34 mouse cellular contexts compared by ENCODE assay signal in the genomic region with DNA sequence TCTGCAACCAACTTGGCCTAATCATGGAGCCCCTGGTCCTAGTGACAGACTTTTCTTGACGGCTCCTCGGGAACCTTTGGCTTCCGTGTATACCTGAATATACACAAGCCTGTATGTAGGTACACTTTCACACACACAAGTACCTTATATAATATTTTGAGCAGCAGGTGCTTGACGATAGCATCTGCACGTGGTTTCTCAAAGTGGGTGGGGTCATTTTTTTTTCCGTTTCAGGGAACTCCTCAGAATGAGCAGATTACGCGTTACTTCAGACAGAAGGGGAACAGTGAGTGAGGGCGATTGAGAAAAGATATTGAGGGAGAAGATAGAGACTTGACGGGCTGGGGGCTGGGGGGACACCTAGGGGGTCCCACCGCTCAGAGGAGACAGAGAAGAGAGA. TPM values are rescaled to one million over a fixed set of nuclear protein-coding genes. Genes with fewer than 3 reads are reported as not detected.
A peak's percentile ranks its signal among the peaks of the same experiment; 100 is the strongest.
DNase-seq lines count a peak whose midpoint lies in the region; ATAC-seq lines count a peak whose summit lies in the region.
"Had no signal": no experiment of that assay in that cellular context is flagged by ENCODE, and none has a peak within 500 bp of the region (broad histone marks: within the 10 kb centered on the region; RNA-seq: fewer than 3 reads in every experiment).

No protein-coding gene starts in this region.

- H3K36me3 ChIP-seq in liver, embryonic 12.5 days: peaks cover 32% of the 10 kb centered on the region
- H3K36me3 ChIP-seq: G1E had no signal

- H3K4me3 ChIP-seq in liver, embryonic 12.5 days: no peak overlapping the region
- H3K4me3 ChIP-seq: erythroblast, embryonic 14.5 days; hindbrain, embryonic 12.5 days; midbrain, embryonic 15.5 days had no signal

- H3K27ac ChIP-seq in liver, embryonic 12.5 days: no peak overlapping the region
- H3K27ac ChIP-seq: hindbrain, embryonic 12.5 days; hindbrain, postnatal 0 days; kidney, postnatal 0 days; midbrain, embryonic 15.5 days had no signal

- DNase-seq in liver: no peak
- peak; percentile 61 for DNase-seq in CD4-positive helper T cell, adult 2 months (ENCODE audit: low read depth, low spot score)
- peak; percentile 14 for DNase-seq in T-cell, adult 2 months (ENCODE audit: low spot score)
- no peak for DNase-seq in layer of hippocampus, postnatal 10 days (ENCODE audit: low spot score in 2 of 2)
- DNase-seq in embryo, embryonic 10.5 days (ENCODE audit: low spot score): no peak
- DNase-seq: adrenal gland, adult 2 months; adrenal gland, postnatal 36 days; cerebellum, adult 18-20 months; cerebellum, postnatal 10 days; heart, postnatal 14 days; kidney, adult 8-10 months; kidney, postnatal 4 days; layer of hippocampus, postnatal 36 days; left cerebral cortex, postnatal 4 days; lung, adult 18-20 months; lung, postnatal 4 days had no signal

- WGBS in liver, embryonic 12.5 days (ENCODE audit: insufficient replicate concordance): 48% methylated on average over 11 of the region's 11 CpGs

- H3K9ac ChIP-seq in liver, embryonic 12.5 days: no peak overlapping the region
- H3K9ac ChIP-seq: hindbrain, embryonic 12.5 days; midbrain, embryonic 15.5 days had no signal

- ATAC-seq in liver, embryonic 12.5 days: no peak
- peak; percentile 20; the same call in 1 of the 2 replicates for ATAC-seq in megakaryocyte progenitor cell, adult 5-6 weeks (replicated peaks; ENCODE audit: poor library complexity)
- ATAC-seq: forebrain, embryonic 16.5 days; hindbrain, postnatal 0 days; lung, postnatal 0 days; midbrain, embryonic 15.5 days; Patski had no signal

- no peaks in the 10 kb centered on the region for H3K9me3 ChIP-seq in liver, embryonic 12.5 days (replicated peaks)
- H3K9me3 ChIP-seq: G1E; hindbrain, embryonic 12.5 days; midbrain, embryonic 15.5 days had no signal

- peaks cover 68% of the 10 kb centered on the region for H3K4me1 ChIP-seq in liver, embryonic 12.5 days
- H3K4me1 ChIP-seq: hindbrain, embryonic 12.5 days; midbrain, embryonic 15.5 days had no signal

- peaks cover 6% of the 10 kb centered on the region; the same call in 1 of the 2 replicates for H3K27me3 ChIP-seq in liver, embryonic 12.5 days (replicated peaks)
- H3K27me3 ChIP-seq: hindbrain, embryonic 12.5 days; midbrain, embryonic 15.5 days; Patski had no signal

- H3K4me2 ChIP-seq in liver, embryonic 12.5 days: 0 out of 2 replicates have a peak overlapping the region, but pooled peaks have one; percentile 0
- H3K4me2 ChIP-seq: hindbrain, embryonic 12.5 days; midbrain, embryonic 15.5 days had no signal

RNA-seq across cellular contexts. Expression of gene 4930415O20Rik, which starts 16.9 kb away (rescaled TPM):
- not detected in 2 replicates for polyA plus RNA-seq in liver, embryonic 12.5 days (2016; fragmentation: Nextera tagmentation; extraction: Ambion mirVana)
- not detected in 2 replicates for total RNA-seq in megakaryocyte progenitor cell, adult 5-6 weeks (2015)
- not detected in 2 replicates for total RNA-seq in megakaryocyte progenitor cell, adult 5-6 weeks (2017)
- total RNA-seq in layer of hippocampus, postnatal 10 days (2021): not detected
- total RNA-seq: common myeloid progenitor, adult 5-6 weeks; G1E; hindbrain, postnatal 0 days; layer of hippocampus, adult 8-10 months; layer of hippocampus, postnatal 36 days; left cerebral cortex, postnatal 4 days; neutrophil, adult 5-6 weeks had no signal
- polyA plus RNA-seq: brain, embryonic 14.5 days; embryonic facial prominence, embryonic 14.5 days; erythroblast, embryonic 14.5 days; forebrain, embryonic 11.5 days; G1E; hindbrain, postnatal 0 days; neural tube, embryonic 11.5 days had no signal

RNA-seq across cellular contexts. Expression of gene Ccnt1, which starts 17.0 kb away (rescaled TPM):
- polyA plus RNA-seq in liver, embryonic 12.5 days (2016; fragmentation: Nextera tagmentation; extraction: Ambion mirVana): 34.4 and 35.5 TPM in 2 replicates
- total RNA-seq in megakaryocyte progenitor cell, adult 5-6 weeks (2015): 47.1 and 57.8 TPM in 2 replicates
- 54.1 and 62.5 TPM in 2 replicates for total RNA-seq in megakaryocyte progenitor cell, adult 5-6 weeks (2017)
- 10 to 100 TPM; 36.0 to 51.6 TPM for total RNA-seq in layer of hippocampus, postnatal 10 days (2021)

RNA-seq across cellular contexts. Expression of gene Adcy6, which starts 22.1 kb away (rescaled TPM):
- 9.7 and 10.2 TPM in 2 replicates for polyA plus RNA-seq in liver, embryonic 12.5 days (2016; fragmentation: Nextera tagmentation; extraction: Ambion mirVana)
- total RNA-seq in megakaryocyte progenitor cell, adult 5-6 weeks (2015): 2.2 and 3.1 TPM in 2 replicates
- 6.7 and 7.7 TPM in 2 replicates for total RNA-seq in megakaryocyte progenitor cell, adult 5-6 weeks (2017)
- 10 to 100 TPM; 41.4 to 44.6 TPM for total RNA-seq in layer of hippocampus, postnatal 10 days (2021)
- polyA plus RNA-seq: G1E had no signal

RNA-seq across cellular contexts. Expression of gene Cacnb3, which starts 42.9 kb away (rescaled TPM):
- 3.8 and 4.9 TPM in 2 replicates for polyA plus RNA-seq in liver, embryonic 12.5 days (2016; fragmentation: Nextera tagmentation; extraction: Ambion mirVana)
- total RNA-seq in megakaryocyte progenitor cell, adult 5-6 weeks (2015): not detected in 2 replicates
- total RNA-seq in megakaryocyte progenitor cell, adult 5-6 weeks (2017): not detected in 2 replicates
- 100 to 1,000 TPM; 139 to 147 TPM for total RNA-seq in layer of hippocampus, postnatal 10 days (2021)
- total RNA-seq: common myeloid progenitor, adult 5-6 weeks; neutrophil, adult 5-6 weeks had no signal
- polyA plus RNA-seq: erythroblast, embryonic 14.5 days had no signal

RNA-seq across cellular contexts. Expression of gene Kansl2, which starts 53.7 kb away (rescaled TPM):
- 78.4 and 78.5 TPM in 2 replicates for polyA plus RNA-seq in liver, embryonic 12.5 days (2016; fragmentation: Nextera tagmentation; extraction: Ambion mirVana)
- total RNA-seq in megakaryocyte progenitor cell, adult 5-6 weeks (2015): 65.7 and 68.6 TPM in 2 replicates
- 60.1 and 62.8 TPM in 2 replicates for total RNA-seq in megakaryocyte progenitor cell, adult 5-6 weeks (2017)
- total RNA-seq in layer of hippocampus, postnatal 10 days (2021): 10 to 100 TPM; 71.9 to 73.2 TPM

Comparison
In these comparisons a context has a peak if more than half of its experiments do, and no peak if none do; other contexts are left out.
1. DNase-seq: peak in CD4-positive helper T cell, adult 2 months (single experiment) and T-cell, adult 2 months (single experiment); none in liver (single experiment), layer of hippocampus, postnatal 10 days (0 of 2) and embryo, embryonic 10.5 days (single experiment).
2. RNA of gene Adcy6, which starts 22.1 kb away (total RNA-seq): 41.4 to 44.6 TPM in layer of hippocampus, postnatal 10 days; 2.2 to 7.7 TPM in megakaryocyte progenitor cell, adult 5-6 weeks; every median in the first group is over 4 times any median in the second.